Mouse (Mus musculus): ENCODE measurements around the gene Dnajb1.

Gene Dnajb1

DNA sequence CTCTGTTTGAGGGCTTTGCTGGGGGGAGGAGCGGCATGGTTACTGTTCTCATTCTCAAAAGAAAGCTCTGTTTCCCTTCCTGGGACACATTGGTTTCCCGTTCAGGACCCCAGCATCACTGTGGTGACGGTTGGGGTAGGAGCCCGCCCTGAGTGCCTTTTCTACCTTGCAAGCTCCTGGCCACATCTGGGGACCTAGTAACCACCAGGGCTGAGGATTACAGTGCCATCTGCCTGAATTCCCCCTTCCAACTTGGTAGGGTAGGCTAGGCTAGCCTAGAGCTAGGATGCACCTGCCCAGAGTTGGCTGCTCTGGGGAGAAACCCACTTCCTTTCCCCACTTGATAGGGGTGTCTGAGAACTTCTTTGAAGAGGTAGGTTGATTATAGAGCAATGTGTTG lies 3.9 kb downstream of the Dnajb1 start:
- DNase-seq (ENCODE audit: low spot score) = no peak

DNA sequence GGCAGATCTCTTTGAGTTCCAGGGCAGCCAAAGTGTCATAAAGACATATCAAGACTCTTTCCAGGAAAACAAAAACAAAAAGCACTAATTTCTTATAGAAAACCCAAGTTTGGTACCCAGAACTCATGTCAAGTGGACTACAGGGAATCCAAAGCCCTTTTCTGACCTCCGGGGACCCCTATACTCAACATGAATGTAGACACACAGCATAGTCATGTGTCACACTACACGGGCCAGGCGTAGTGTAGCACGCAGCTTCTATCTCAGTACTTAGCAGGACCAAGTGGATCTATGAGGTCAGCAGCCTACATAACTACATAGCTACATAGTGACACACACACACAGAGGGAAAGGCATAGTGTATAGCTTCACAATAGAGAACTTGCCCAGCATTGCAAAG lies 5.7 kb downstream of the Dnajb1 start:
- DNase-seq (ENCODE audit: low spot score) = no peak

DNA sequence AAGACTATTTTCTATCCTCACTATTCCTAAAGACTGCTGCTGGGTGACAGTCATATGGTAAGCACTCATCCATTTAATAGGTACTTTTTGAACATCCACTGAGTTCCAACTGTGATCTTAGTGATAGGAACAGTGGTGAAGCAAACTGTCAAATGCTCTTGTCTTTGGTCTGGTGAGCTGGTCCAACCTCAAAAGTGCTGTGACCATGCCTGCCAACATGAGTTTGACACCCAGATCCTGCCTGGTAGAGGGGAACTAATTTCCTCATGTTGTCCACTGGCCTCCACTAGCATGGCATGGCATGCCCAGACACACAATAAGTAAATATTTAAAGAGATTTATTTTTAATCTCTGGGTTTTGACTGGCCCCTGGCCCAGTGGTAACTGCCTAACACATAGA lies 8.6 kb downstream of the Dnajb1 start:
- no peak for DNase-seq (ENCODE audit: low spot score)

DNA sequence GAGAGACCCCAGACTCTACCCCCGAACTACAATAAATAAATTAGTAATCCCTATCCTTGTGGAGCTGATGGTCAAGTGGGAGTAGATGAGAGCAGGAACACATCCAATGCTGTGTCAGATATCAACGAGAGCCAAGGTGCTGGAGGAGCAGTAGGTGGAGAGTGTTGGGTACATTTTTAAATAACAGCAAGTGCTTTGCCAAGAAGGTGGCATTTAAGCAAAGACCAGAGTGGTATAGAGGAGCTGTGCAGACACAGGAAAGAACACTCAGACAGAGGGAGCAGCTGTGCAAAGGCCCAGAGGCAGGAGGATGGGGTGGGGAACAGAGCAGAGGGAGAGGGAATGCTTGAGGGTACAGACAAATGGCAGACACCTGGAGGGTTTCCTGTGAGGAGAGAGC lies 9.1 kb downstream of the Dnajb1 start:
- no peak for DNase-seq (ENCODE audit: low spot score)

DNA sequence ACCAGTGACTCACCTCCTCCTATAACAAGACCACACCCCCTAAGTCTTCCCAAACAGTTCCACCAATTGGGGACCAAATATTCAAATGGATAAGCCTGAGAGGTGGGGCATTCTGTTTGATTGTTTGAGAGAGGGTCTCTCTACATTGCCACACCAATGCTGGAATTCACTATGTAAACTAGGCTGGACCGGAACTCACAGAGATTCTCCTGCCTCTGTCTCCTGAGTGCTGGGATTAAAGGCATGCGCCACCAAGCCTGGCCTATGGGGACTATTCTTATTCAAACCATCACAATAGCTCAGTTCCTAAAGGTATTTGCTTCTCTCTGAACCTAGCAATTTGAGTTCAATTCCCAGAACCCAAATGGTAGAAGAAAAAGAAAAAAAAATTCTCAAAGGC lies 10.6 kb downstream of the Dnajb1 start:
- no peak for DNase-seq (ENCODE audit: low spot score)

DNA sequence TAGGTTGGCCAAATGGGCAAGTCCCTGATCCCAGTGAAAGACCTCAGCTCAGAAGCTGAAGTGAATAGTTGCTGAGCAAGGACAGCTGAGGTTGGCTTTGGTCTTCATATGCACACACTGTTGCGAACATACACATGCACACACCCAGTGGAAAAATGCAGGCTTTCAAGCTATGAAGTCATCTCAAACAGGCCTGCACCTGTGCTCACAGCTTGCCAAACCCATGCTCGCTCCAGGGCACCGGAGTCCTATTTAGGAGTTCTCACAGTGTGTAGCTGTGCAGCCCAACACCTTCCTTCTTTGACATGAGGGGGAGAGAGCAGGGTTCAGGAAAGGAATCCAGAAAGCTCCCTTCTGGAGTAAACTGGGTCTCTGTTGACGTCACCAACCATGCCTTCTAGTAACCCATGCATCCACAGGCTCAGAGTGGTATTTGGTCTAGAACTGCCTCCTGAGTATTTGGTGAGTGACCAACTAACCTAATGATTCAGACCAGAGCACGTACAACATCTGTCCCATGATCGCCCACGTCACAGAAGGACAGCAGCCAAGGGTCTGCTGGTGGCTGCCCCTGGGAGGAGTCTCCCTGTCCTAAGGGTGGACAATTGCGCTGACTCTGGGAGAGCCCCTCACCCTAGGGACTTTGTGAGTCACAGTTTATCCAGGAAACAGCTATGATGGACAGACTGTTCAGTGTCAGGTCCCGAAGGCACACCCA lies 11.7 kb downstream of the Dnajb1 start:
- no peak for DNase-seq (ENCODE audit: low spot score)

DNA sequence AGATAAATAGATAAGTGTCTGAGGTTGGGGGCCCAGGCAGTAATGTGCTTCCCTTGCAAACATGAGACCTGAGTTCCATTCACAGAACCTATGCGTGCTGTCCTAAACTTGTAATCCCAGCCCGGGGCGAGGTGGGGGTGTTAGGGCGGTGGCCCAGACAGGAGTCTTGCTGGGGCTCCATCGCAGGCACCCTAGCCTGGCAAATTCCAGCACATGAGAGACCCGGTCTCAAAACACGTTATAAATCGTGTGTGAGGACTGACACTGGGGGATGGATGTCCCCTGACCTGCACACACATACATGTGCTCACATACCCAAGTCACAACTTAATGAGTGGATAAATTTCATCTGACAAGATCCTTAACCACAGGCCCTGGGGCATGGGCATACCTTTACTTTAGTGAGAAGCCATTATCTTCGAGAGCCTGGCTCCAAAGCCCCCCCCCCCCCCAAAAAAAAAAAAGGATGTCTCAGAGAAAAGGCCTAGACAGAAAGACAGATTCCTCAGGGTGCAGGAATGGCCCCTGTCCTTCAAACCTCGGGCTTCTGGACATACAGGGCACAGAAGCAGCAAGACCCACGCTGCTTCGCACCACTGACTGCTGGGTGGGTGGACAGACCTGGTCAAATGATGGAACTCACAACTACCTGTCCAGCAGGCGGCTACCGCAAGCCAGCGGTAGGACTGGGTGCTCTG lies 13.8 kb downstream of the Dnajb1 start:
- DNase-seq (ENCODE audit: low spot score) = no peak

DNA sequence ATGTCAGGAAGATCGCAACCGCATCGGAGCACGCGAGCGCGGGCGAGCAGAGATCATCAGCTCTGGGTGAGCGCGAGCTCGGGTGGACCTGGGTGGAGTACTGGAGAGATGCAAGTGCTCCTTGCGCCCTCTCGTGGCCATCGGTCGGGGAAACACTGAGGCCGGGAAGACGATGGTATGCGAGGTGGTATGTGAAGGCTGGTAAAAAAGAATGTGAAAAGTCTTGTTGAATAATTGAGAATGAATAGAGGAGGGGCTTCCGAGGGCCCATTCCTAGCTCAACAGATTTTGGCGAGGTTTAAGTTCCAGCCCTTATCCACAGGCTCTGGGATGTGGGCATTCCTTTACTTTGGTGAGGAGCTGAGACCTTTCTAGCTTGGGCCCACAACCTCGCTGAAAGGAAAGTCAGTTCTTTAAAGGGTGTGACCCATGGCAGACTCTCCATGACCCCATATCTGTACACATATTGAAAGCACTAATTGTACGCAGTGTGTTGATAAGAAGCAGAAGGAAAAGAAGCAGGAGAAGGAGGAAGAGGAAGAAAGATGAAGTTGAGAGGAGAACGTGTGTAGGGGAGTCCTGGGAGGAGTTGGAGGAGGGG lies 14.5 kb downstream of the Dnajb1 start:
- peak; percentile 89 for DNase-seq (ENCODE audit: low spot score)

DNA sequence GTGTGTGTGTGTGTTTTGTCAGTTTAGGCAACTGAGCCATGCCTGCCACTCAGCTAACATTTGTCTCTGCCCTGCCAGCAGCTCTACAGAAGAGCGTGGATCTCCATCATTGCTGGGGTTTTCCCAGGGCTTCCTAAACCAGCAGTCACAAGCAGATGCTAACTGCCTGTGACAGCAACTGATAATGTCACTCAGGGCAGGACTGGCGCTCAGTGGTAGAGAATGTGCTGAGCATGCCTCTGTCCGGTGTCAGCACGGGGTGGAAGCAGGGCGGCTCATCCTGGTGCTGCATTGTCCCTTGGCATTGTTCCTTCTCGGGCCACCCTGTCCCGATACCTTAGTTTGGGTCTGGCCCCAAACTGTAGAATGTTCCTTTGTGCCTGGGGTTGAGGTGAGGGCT lies 15.6 kb downstream of the Dnajb1 start:
- DNase-seq (ENCODE audit: low spot score) = no peak

DNA sequence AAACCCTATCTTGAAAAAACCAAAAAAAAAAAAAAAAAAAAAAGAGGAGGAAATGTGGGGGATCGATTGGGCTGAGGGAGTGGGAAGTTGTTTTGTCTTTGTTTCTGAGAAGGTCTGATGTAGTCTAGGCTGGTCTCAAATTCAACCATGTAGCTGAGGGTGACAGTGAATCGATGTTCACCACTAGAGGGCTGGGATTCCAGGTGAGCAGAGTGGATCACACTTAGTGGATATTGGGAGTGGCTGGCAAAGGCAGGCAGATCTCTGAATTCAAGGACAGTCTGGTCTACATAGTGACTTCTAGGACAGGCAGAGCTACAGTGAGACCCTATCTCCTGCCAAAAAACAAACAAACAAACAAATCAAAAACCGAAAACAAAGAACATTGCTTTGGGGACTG lies 16.7 kb downstream of the Dnajb1 start:
- peak; percentile 47 for DNase-seq (ENCODE audit: low spot score)

DNA sequence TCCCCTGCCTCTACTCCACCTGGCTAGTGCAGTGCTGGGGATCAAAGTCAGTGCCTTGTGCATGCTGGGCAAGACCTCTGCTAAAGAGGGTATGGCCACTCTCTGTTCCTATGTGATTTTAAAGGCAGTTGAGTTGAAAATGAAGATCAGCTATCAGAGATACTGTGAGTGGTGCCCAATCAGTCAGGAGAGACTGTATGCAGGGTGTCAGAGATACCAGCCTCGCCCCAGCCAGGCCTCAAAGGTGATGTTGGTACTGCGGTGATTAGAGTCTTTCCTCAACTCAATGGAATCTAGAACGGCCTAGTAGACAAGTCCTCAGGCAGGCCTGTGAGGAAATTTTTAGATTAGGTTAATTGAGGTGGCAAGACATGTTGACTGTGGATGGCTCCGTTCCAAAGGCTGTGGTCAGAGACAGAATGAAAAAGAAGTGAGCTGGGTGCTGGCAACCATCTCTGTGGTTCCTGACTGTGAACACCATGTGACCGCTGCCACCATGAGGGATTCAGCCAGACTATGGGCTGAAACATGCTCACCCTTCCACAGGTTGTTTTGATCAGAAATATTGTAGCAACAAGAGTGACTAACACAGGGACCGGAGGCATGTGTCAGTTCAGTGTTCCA lies 17.8 kb downstream of the Dnajb1 start:
- no peak for DNase-seq (ENCODE audit: low spot score)

DNA sequence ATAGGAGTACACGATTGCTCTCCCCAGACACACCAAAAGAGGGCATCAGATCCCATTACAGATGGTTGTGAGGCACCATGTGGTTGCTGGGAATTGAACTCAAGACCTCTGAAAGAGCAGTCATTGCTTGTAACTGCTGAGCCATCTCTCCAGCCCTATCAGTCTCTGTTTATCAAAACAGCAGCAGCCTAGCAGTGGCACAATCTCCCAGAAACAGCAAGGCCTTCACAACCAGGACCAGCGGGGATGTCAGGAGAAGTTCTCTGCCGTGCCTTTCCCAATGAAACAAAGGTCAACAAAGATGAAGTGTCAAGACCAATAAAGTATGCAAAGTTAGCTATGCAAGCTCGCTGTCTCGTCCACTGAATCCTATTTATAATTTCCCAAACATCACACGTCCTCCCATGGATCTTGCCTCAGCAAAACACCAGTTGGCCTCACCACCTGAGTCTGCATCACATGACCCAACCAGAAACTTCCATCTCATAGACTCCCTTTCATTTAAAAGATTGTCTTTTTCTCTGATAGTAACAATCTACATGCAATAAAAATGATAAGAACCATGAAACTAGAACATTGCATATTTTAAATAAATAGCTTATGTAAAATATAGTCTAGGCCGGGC lies 24.2 kb downstream of the Dnajb1 start:
- no peak for DNase-seq (ENCODE audit: low spot score)

DNA sequence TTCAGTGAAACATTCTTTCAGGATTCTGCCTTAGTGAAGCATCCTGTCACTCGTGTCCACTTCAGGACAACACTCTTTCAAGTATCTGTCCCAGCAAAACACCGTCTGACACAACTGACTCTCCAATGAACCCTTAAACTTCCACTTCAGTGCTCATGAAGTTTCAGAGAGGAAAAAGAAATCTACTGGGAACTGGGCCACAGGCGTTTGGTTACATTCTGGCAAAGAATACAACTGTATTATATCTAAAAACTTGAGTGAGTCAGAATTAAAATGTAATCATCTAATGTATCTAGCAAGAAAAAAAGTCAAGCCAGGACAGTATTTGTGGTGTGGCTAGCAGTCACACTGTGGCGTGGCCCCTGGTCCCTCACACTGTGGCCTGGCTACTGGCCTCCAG lies 30.9 kb downstream of the Dnajb1 start:
- DNase-seq (ENCODE audit: low spot score) = no peak

DNA sequence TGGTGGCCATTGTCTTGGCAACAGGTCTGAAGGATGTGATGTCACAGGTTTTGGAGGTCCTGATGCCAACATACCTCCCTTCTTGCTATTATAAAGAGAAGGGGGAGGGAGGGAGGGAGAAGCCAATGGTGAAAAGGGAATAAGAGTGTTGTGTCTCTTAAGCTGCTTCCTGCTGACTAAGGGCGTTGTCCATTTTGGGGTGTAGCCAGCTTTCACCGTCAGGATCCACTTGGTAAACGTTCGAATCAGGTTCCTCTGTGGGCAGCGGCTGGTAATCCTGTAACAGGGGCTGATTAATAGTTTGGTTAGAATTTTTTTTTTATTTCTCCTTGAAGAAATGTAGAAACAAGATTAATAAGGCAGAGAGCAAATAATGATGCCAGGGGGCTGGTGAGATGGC lies 31.7 kb downstream of the Dnajb1 start:
- no peak for DNase-seq (ENCODE audit: low spot score)

DNA sequence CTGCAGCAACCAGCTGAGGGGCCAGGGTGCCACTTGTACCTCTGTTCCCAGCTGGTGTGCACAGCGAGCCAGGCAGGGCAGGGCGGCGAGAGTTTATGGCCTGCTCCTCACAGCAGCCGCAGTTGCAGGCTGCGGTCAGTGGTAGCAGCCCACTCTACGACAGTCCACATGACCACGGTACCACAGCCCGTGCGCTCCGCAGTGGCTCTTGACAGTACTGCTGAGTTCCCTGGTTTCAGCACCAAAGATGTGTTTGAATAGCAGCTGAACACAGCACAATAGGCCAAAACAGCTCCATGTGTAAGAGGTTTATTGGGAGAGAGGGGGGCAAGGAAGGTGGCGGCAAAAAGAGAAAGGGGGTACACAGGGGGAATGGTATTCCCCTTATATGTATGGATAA lies 39.5 kb downstream of the Dnajb1 start:
- no peak for DNase-seq (ENCODE audit: low spot score)

DNA sequence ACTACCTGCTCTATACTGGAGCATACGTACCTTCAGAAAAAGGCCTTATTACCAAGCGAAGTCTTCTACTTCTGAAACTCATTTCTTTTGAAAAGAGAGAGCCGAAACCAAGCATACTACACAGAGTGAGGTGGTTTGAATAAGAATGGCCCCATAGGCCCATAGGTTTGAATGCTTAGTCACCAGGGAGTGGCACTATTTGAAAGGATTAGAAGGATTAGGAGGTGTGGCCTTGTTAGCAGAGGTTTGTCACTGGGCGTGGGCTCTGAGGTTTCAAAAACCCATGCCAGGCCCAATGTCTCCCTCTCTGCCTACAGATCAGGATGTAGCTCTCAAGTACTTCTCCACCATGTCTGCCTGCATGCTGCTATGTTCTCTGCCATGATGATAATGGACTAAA lies 40.0 kb downstream of the Dnajb1 start:
- DNase-seq (ENCODE audit: low spot score) = no peak

DNA sequence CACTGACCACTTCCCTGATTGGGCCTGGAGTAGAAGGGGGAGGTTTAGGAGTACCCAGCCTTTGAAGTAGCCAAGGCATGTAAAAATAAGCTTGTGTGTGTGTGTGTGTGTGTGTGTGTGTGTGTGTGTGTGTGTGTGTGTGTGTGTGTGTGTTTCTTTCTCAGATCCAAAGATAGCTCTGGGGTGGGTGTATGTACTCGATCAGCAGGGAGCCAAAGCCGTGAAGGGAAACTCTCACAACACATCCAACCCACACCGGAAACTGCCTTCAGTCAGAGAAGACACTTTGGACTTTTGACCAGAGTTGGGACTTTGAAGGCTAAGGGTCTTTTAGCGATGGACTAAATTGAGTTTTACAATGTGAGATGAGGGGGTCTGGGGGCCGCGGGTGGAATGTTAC lies 41.7 kb downstream of the Dnajb1 start:
- DNase-seq (ENCODE audit: low spot score) = no peak

DNA sequence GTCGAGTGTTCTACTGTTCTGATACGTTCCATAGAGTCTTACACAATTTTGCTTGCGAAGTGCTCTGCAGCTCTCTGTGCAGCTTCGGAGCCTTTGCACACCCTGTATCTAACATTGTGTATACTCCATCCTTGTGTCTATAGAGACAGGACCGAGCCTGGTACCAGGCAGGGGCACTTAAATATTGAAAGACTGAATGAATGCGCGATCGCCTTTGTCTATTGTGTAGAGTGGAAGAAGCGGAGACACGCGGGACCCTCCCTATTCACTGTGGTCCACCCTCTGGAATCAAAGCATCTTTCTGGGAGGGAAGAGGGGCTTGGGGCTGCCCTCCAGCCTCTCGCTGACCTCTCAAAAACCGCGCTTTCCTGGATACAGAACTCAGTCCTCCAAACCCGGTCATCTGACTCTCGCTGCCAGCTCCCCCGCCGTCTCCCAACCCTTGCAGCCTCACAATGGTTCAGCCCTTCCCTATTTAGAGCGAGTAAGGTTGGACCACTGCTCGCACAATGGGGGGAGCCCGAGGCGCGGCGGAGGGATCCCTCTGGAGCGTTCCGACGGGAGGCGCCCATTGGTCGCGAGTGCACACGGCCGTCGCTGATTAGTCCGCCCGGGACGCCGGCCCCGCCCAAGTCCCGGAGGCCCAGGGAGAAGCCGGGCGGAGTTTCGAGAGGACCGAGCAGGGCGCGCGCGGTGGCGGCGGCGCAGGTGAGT lies 44.2 kb downstream of the Dnajb1 start, which contains the start of gene Gipc1:
Gipc1 (plus strand) TSS at position 648 of the 714 bp plus-strand sequence.
- DNase-seq (ENCODE audit: low spot score) = peak; percentile 99

DNA sequence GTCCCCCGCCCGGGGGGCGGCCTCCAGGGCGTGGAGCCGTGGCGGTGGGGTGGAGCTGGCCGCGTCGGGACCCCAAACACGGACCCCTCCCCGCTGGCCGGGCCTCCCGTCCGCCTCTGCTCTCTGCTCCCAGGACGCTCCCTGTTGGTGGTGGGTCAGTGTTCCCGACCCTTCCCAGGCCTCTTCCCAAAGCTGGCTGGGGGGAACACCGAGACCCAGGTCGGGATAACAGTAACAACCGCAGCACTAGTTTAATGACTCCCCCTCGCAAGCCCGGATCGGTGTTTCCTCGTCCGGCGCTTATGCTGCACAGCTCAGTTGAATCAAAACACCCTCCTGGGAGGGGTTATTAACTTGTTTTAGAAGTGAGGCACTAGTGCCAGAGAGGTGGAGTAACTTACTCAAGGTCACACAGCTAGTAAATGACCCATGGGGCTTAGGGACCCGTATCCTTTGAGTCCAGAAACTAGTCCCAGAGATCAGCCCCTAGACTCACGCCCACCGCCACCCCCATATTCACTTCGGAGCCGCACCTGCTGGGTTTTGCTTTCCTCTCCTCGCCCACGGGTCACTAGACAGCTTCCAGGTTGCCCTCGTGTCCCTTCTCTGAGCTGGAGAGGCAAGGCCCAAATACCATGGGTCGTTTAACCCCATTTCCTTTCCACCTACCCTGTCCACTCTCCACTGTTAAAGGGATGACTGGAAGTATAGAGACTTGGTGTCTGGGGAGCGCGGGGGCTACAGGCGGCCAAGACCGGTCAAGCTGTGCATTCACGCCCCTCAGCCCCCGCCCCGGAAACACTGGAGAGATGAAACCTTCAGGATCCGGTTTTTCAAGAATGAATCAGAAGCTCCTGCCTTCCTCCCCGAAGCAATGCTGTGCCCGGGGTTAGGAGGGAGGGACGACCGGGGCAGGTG lies 45.0 kb downstream of the Dnajb1 start:
- DNase-seq (ENCODE audit: low spot score) = peak; percentile 64

DNA sequence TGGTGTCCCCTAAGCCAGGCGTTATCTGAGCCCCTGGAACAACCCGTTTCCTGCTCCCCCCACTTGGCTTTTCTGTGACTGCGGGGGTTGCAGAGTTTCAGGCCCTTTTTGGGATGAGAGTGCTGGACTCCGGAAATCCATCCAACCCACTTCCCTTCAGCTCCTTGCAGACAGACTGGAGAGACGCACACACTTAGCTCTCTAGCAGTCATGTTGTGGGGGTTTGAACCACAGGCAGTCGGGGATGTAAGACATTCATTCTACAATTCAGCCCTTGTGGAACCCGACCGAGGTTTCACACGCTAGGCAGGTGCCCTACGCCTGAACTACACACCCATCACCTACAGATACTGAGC lies 45.6 kb downstream of the Dnajb1 start:
- no peak for DNase-seq (ENCODE audit: low spot score)

DNA sequence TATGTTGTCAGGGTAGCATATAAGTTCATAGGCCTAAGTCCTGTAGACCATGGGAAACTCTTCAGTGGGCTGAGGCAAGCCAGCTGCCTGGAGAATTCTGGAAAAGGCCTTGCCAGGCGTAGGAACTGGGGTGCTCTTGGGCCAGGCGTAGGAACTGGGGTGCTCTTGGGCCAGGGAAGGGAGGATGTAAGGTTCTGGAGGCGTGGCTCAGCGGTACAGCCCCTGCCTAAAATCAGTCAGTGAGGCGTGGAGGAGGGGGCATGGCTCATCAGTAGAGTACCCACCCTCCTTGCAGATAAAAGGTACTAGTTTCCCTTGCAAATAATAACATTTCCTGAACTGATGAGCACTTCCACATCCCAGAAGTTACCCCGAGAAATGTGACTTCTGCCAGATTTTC lies 46.7 kb downstream of the Dnajb1 start:
- no peak for DNase-seq (ENCODE audit: low spot score)

Measured in embryo, embryonic 10.5 days (tissue).